Mouse (Mus musculus): ENCODE results near the gene Hist1h4j.
A peak's percentile ranks its signal among the peaks of the same experiment; 100 is the strongest.
"Not testable (repeated sequence)": the region's sequence is repeated elsewhere in the genome, so short reads cannot be mapped to it uniquely, and the experiment has no call there.

The Hist1h4j gene

DNA sequence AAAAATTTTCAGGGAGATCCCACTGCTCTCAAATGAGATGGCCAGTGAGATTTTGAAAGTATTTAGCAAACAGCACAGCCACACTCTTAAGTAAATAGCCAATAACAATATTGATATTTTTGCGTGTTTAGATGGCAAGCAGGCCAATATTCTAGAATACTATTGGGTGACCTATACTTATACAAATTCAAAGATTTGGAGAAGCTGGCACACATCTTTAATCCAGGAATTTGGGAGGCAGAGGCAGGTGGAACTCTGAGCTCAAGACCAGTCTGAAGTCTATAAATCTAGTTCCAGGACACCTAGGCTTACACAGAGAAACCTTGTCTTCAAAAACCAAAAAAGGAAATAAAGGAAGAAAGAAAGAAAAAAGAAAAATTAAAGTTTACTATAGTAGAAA is 46.8 kb downstream of the Hist1h4j start:
- DNase-seq (ENCODE audit: low spot score), result no peak

GRCm38 (mm10) chr13:21782361-21783254 is 47.7 kb downstream of the Hist1h4j start:
- not testable (repeated sequence) for DNase-seq (ENCODE audit: low spot score)

GRCm38 (mm10) chr13:21783255-21783617 is 48.4 kb downstream of the Hist1h4j start, which contains the start of gene Hist1h3i:
Gene Hist1h3i, minus strand, starts transcription at chr13:21783370.
- DNase-seq (ENCODE audit: low spot score), result peak; percentile 35

DNA sequence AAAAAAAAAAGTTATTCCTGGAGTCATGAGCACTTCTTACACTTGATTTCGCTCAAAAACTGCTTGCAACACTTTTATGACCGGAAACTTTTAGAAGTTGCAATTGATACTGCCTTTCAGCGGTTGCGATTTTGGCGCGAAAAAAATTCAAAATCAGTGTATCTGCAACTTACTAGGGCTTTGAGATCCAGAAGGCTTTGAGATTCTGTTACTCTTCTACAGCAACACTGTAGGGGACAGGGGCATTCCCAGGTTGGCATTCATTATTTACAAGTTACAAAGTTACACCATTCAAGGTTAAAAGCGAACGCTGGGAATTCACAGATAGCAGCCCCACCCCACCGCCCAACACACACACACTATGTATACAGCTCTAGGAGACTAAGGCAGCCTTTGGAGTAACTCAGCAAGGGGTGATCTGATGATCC is 48.9 kb downstream of the Hist1h4j start:
- no peak for DNase-seq (ENCODE audit: low spot score)

GRCm38 (mm10) chr13:21784311-21784710 is 49.4 kb downstream of the Hist1h4j start:
- DNase-seq (ENCODE audit: low spot score), result no peak
